Mouse (Mus musculus): ENCODE data around the gene Tomm34.
"Not testable (repeated sequence)": the region's sequence is repeated elsewhere in the genome, so short reads cannot be mapped to it uniquely, and the experiment has no call there.

Gene Tomm34

DNA sequence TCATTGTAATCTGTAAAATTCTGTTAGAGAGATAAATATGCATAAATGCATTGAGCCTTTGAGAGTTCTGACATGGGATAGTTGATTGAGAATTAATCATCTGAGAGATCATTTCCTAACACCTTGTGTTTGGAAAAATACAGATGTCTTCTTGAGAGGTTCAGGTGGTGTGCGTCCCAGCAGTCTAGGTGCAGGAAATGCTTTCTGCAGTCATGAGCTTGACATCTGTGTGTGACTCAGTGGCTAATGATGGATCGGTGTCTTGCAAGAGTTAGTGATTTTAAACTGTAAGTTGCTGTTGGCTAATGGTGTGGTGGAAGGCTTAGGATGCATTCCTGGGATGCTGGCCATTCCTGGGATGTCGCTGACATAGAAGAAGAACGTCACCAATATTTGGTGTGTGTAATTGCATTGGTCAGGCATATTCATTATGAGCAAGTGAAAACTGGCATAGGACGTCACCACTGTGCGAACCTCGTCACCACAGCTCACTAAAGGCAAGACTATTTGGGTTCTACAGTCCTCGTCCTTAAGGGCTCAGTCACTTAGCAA lies 6.0 kb upstream of the Tomm34 start:
- DNase-seq (ENCODE audit: low spot score in 2 of 2) = no peak

GRCm38 (mm10) chr2:164075088-164075487 lies 4.1 kb upstream of the Tomm34 start:
- no peak for DNase-seq (ENCODE audit: low spot score in 2 of 2)

GRCm38 (mm10) chr2:164073918-164074578 lies 3.1 kb upstream of the Tomm34 start:
- peak; percentile 97 to 98 for DNase-seq (ENCODE audit: low spot score in 2 of 2)

- no peak for DNase-seq (ENCODE audit: low spot score in 2 of 2)
These were observed 2.2 kb upstream of the Tomm34 start for GRCm38 (mm10) chr2:164073120-164073519.

GRCm38 (mm10) chr2:164072109-164072508 lies 1.1 kb upstream of the Tomm34 start:
- DNase-seq (ENCODE audit: low spot score in 2 of 2) = no peak

DNA sequence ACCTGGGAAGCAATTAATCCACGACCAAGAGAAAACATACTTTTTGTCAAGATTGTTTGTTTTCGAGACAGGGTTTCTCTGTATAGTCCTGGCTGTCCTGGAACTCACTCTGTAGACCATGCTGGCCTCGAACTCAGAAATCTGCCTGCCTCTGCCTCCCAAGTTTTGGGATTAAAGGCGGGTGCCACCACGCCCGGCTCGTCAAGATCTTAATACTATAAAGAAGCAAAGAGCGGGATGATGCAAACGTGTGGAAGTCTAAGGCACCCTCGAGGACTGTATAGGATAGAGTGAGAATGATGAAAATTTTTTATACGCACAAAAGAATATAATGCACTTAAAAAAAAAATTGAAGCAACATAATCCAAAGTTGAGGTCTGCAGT lies 460 bp upstream of the Tomm34 start:
- not testable (repeated sequence) for DNase-seq (ENCODE audit: low spot score in 2 of 2)

GRCm38 (mm10) chr2:164070142-164070764 lies 716 bp downstream of the Tomm34 start, which contains the start of gene Stk4:
TSS of gene Stk4 (plus strand) at chr2:164070322.
- DNase-seq (ENCODE audit: low spot score in 2 of 2) = peak in 1 of 2 experiments; percentile 41

DNA sequence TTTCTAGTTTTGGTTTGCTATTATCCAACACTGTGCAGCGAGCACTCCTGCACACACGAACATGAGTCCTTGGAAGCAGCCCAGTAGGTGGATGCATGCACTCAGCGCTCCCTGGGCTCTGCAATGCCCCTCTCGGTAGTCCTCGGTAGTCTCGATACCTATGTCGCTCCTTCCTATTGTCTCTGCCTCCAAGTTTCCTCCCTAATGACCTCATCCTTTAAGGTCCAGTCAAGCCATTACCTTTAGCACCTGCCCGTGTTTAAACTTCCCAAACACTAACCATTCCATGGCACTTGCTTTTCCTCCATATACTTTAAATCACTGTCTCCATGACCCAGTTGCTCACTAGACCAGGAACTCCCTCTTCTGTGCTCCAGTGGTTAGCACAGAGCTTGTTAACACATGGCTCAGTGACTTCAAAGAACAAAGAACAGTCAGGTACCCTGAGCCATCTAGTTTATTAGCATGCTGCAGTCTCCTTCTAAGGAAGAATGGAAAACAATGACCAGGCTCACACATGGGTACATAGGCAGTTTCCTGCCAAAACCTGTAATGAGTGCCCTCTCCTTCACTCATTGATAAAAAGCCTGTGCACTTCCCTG lies 11.2 kb downstream of the Tomm34 start:
- DNase-seq (ENCODE audit: low spot score in 2 of 2) = no peak

DNA sequence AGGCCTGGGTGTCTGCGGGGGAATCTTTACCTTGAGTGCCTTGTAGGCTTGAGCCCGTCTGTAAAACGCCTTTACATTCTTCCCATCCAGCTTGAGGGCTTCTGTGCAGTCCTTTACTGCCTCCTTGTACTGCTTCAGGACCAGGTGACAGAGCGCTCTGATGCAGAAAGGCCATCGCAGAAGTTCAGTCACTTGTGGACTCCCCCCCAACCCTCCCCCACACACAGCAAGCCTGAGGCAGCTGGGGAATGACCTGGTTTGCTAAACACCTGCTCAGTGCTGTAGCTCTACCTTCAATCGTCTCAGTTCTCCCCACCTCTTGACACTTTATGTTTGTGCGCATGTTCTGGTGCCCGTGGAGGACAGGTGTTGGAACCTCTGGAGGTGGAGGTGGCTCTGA lies 16.3 kb downstream of the Tomm34 start:
- DNase-seq (ENCODE audit: low spot score in 2 of 2) = no peak

- DNase-seq (ENCODE audit: low spot score in 2 of 2) = no peak
These were observed 17.2 kb downstream of the Tomm34 start for GRCm38 (mm10) chr2:164053767-164054166.

DNA sequence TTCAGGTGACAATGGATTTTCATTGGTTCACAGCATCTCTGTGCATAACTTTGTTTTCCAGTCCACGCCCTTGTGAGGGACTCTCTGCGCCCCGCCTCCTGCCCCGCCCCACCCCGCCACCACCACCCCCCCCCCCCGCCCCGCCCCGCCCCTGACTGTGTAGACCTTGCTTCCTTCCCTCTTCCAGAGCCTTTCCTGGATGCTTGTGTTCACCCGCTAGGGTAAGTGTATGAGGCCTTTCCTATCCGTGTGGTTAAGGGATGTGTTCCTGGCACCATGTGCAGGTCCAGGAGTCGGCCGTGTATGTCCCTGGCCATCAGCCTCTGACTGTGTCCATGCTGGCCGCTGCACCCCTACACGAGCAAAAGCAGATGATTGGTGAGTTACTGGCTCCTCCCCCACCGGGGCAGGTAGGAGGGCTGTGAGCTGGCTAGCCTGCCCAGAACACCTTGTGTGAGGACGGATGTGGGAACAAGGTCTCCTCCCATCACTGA lies 23.7 kb downstream of the Tomm34 start:
- DNase-seq (ENCODE audit: low spot score in 2 of 2) = no peak

GRCm38 (mm10) chr2:164041523-164041922 lies 29.4 kb downstream of the Tomm34 start:
- DNase-seq (ENCODE audit: low spot score in 2 of 2) = no peak

GRCm38 (mm10) chr2:164040949-164041348 lies 30.0 kb downstream of the Tomm34 start:
- no peak for DNase-seq (ENCODE audit: low spot score in 2 of 2)

- DNase-seq (ENCODE audit: low spot score in 2 of 2) = no peak
These were observed 32.5 kb downstream of the Tomm34 start for GRCm38 (mm10) chr2:164038407-164039028.

GRCm38 (mm10) chr2:164036520-164037019 lies 34.4 kb downstream of the Tomm34 start:
- DNase-seq (ENCODE audit: low spot score in 2 of 2) = no peak

- no peak for DNase-seq (ENCODE audit: low spot score in 2 of 2)
These were observed 38.0 kb downstream of the Tomm34 start for GRCm38 (mm10) chr2:164032973-164033372.

DNA sequence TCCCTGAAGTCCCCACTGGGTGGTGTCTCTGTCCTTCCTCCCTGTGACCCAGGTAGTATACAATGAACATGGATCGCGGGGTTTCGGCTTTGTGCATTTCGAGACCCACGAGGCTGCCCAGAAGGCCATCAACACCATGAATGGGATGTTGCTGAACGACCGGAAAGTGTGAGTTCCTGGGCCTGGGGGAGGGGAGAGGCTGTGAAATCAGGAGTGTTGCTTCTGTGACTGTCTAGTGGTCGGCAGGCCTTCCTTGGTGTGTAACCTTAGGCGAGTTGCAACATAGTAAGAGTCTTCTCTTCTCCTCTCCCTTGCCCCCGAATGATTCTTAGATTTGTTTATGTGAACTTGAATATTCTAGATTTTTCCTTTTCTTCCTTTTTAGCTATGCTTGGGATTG lies 39.8 kb downstream of the Tomm34 start:
- DNase-seq (ENCODE audit: low spot score in 2 of 2) = no peak

DNA sequence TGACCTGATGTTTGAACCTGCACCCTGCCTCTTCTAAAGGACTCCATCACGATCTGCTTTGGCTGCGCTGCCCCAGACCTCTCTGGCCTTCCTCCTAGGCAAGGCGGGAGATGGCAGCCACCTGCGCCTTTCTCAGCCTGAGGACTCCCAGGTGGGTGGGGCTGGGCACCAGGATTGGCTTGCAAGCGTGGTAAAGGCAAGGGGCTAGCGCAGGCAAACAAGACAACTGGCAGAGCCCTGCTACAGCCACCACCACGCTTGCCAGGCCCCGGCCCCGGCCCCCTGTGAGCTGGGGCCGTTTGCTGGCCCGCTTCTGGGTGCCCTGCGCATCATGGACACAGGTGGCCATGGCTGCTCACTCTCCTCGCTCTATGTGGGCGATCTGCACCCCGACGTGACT lies 45.8 kb downstream of the Tomm34 start, which contains the start of gene Pabpc1l:
Gene Pabpc1l (plus strand): TSS at position 301 of the 400 bp plus-strand sequence.
- no peak for DNase-seq (ENCODE audit: low spot score in 2 of 2)

DNA sequence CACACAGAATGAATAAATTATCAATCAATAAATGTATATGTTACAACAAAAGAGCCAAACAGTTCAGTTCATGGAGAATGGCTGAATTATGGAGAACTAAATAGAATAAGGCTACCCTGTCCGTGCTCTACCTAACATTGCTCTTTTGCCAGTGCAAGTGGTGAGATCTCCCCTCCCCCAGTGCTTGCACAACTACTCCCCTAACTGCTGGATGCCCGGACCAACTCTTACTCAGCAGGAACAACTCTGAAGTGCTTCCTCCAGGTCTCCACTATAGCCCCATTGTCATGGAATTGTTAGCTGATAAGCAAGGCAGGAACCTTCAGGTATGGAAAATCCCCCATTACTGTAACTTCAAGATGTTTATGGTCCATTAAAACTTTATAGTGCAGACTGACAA lies 48.9 kb downstream of the Tomm34 start:
- no peak for DNase-seq (ENCODE audit: low spot score in 2 of 2)

GRCm38 (mm10) chr2:164019943-164020342 lies 51.0 kb downstream of the Tomm34 start:
- no peak for DNase-seq (ENCODE audit: low spot score in 2 of 2)

GRCm38 (mm10) chr2:164018910-164019309 lies 52.1 kb downstream of the Tomm34 start:
- DNase-seq (ENCODE audit: low spot score in 2 of 2) = no peak

DNA sequence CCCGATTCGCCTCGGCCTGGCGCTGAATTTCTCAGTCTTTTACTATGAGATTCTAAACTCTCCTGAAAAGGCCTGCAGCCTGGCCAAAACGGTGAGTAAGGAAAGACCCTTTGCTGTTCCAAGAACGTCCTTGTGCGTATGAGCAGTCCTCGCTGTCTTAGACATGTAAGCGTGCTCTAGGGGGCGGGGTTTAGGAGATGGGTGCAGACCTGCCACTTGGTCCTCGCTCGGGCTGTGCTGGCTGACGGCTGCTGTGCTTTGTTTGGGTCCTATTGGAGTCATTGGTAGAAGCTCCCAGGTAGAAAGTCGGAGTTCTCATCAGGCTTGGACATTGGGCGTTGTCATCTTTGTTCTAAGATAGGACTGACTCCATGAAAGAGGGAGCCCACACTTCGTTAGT lies 55.7 kb downstream of the Tomm34 start:
- no peak for DNase-seq (ENCODE audit: low spot score in 2 of 2)
